Mouse (Mus musculus) G1E (cell line): Measurements from ENCODE around the gene Zdhhc4.

ENCODE experiments used
- CTCF ChIP-seq: IDR thresholded peaks from 2 replicates; pipeline ENCODE4 v1.5.1; 2012; ENCODE audit warnings: low read depth, low read length, inconsistent platforms, mixed read lengths
- GATA1 ChIP-seq: IDR thresholded peaks from 2 replicates; pipeline ENCODE4 v1.6.1; 2012; ENCODE audit warnings: borderline replicate concordance, low read length, inconsistent platforms, mixed read lengths
- POLR2AphosphoS5 ChIP-seq: IDR thresholded peaks from 2 replicates; pipeline ENCODE4 v1.6.1; 2012; ENCODE audit warnings: low read depth, low read length, inconsistent platforms; ENCODE audit not compliant: insufficient replicate concordance

- TF ChIP-seq CTCF (no peak), GATA1 (no peak), POLR2AphosphoS5 (no peak)
Measured at GRCm38 (mm10) chr5:143275761-143276160, 53.3 kb downstream of the Zdhhc4 start.
